Mouse (Mus musculus) ES-E14 (cell line): ENCODE results near the gene Ube2d3. TPM values are rescaled to one million over a fixed set of nuclear protein-coding genes. Genes with fewer than 3 reads are reported as not detected.
A peak's percentile ranks its signal among the peaks of the same experiment; 100 is the strongest.

Experiments
- DNase-seq: peaks from one replicate; pipeline ENCODE4 v3.0.0-alpha.2; 2013; ENCODE audit warnings: low read depth, low spot score
- H3K27ac ChIP-seq: 2 replicates; pipeline ENCODE4 v1.5.1; 2012; ENCODE audit warnings: low read depth, mild to moderate bottlenecking, low read length, moderate library complexity, mixed read lengths; ENCODE audit not compliant: poor library complexity, insufficient read depth, severe bottlenecking
- H3K36me3 ChIP-seq: 2 replicates; pipeline ENCODE4 v1.6.1; 2012; ENCODE audit warnings: mild to moderate bottlenecking, low read length, moderate library complexity, mixed read lengths; ENCODE audit not compliant: control insufficient read depth, poor library complexity, insufficient read depth, severe bottlenecking
- H3K4me1 ChIP-seq, 2 experiments: fragments of 150-350 bp in 1 of 2; sonication (generic) in 1 of 2; 2 replicates each; pipeline ENCODE4 v1.6.1; 2012; ENCODE audit warnings: low read length in 2 of 2, mild to moderate bottlenecking in 1 of 2, mixed read lengths in 1 of 2; ENCODE audit not compliant: control insufficient read depth in 2 of 2, insufficient read depth in 2 of 2, poor library complexity in 1 of 2
- H3K4me3 ChIP-seq, 2 experiments: fragments of 150-350 bp in 1 of 2; sonication (generic) in 1 of 2; 2 replicates each; pipeline ENCODE4 v1.5.1; 2012; ENCODE audit warnings: low read length in 2 of 2, low read depth in 1 of 2, mild to moderate bottlenecking in 1 of 2, mixed read lengths in 1 of 2; ENCODE audit not compliant: insufficient read depth in 1 of 2, poor library complexity in 1 of 2, severe bottlenecking in 1 of 2
- H3K9ac ChIP-seq: 2 replicates; pipeline ENCODE4 v1.6.1; 2012; ENCODE audit warnings: low read depth, mild to moderate bottlenecking, low read length, mixed read lengths; ENCODE audit not compliant: poor library complexity, insufficient read depth, severe bottlenecking
- H3K9me3 ChIP-seq: fragments of 150-350 bp; sonication (generic); 2 replicates; pipeline ENCODE4 v1.6.1; 2012; ENCODE audit warnings: low read depth, mild to moderate bottlenecking, low read length; ENCODE audit not compliant: control insufficient read depth, insufficient read depth
- CHD2 ChIP-seq: IDR thresholded peaks from 2 replicates; pipeline ENCODE4 v1.6.1; 2014; ENCODE audit warnings: mild to moderate bottlenecking, low read depth, low read length, inconsistent platforms
- HCFC1 ChIP-seq: IDR thresholded peaks from 2 replicates; pipeline ENCODE4 v1.6.1; 2012; ENCODE audit warnings: low read length, inconsistent platforms, borderline replicate concordance; ENCODE audit not compliant: insufficient read depth
- MAFK ChIP-seq: IDR thresholded peaks from 2 replicates; pipeline ENCODE4 v1.6.1; 2014; ENCODE audit warnings: mild to moderate bottlenecking, low read depth, low read length, inconsistent platforms; ENCODE audit not compliant: insufficient read depth
- ZC3H11A ChIP-seq: IDR thresholded peaks from 2 replicates; pipeline ENCODE4 v1.6.1; 2012; ENCODE audit warnings: low read depth, mild to moderate bottlenecking, inconsistent platforms, low read length, borderline replicate concordance
- ZNF384 ChIP-seq: IDR thresholded peaks from 2 replicates; pipeline ENCODE4 v1.6.1; 2012; ENCODE audit warnings: low read depth, low read length, inconsistent platforms
- in situ Hi-C, 2 experiments: fragments of 600-800 bp; cut with MboI; formaldehyde crosslinking; loops; one replicate each; pipeline ENCODE4 v1.15.1; 2025; ENCODE audit warnings: low sequenced_read_pairs in 2 of 2, inconsistent platforms in 1 of 2; ENCODE audit not compliant: unreplicated experiment in 2 of 2
- total RNA-seq: library from RNA; depleted of rRNA; stranded (reverse); fragments of 300-350 nt; gene quantifications from 2 replicates; pipeline ENCODE4 v1.2.3, GENCODE M21; 2012; rRNA removed

The Ube2d3 gene
- total RNA-seq, result 298 and 321 TPM in 2 replicates

DNA sequence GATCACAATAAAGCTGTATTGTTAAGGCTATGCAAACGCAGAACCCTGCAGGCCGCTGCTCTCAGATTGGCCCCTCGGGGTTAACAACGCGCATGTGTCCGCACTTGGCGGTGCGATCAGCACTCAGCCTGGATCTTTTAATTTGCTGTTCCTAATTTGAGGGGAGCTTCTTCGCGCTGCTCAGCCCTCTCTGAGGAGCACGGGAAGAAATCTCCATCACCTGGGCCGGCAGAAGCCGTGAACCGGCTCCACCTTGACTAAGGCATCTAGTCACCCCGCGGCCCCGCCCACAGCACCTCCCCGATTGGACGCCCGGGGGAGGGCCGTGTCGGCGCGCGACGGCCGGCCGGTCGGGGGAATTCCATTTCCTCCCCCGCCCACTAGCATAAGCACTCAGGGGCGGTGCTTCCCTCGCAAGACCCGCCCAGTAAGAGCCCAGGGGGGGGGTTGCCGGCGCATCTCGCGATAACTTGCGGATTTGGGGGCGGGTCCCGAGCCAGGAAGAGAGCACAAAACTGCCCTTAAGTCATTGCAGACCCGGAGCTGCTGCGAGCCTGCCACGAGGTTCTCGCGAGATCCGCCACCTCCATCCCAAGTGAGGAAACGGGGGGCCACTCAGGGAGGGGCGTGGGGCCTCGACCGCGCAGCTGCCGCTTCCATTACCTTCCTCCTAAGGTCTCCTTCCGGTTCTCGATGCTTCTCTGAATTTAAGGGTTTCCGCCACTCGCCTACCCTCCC lies at the start of gene Ube2d3:
Gene Ube2d3 (plus strand): TSS at position 392 of the 738 bp plus-strand sequence.
- Histone ChIP-seq H3K9me3 (no peaks in the 10 kb centered on the region), H3K9ac (peak within 1 kb of the TSS; percentile 97), H3K27ac (peak within 1 kb of the TSS; percentile 97), H3K4me3 (peak within 1 kb of the TSS; percentile 93 to 96), H3K4me1 (peaks cover 0 to 12% of the 10 kb centered on the region in 2 experiments; a peak in 2 of 4 replicates), H3K36me3 (peaks cover 2% of the 10 kb centered on the region; the same call in 1 of the 2 replicates)
- peak; percentile 96 for DNase-seq
- TF ChIP-seq ZNF384 (no peak), MAFK (0 out of 2 replicates have a peak, but pooled peaks have one; percentile 17), HCFC1 (peak; percentile 38; the same call in 1 of the 2 replicates), ZC3H11A (no peak), CHD2 (peak; percentile 100)
- in situ Hi-C loops, result no loop called here

- Histone ChIP-seq H3K36me3 (peaks cover 2% of the 10 kb centered on the region; the same call in 1 of the 2 replicates), H3K9me3 (no peaks in the 10 kb centered on the region), H3K4me1 (peaks cover 0 to 3% of the 10 kb centered on the region in 2 experiments; a peak in 1 of 4 replicates), H3K27ac (no peak overlapping the region), H3K4me3 (no peak overlapping the region), H3K9ac (no peak overlapping the region)
- TF ChIP-seq HCFC1, result no peak
- TF ChIP-seq CHD2, result no peak
- TF ChIP-seq MAFK, result no peak
- no peak for TF ChIP-seq ZC3H11A
- no peak for TF ChIP-seq ZNF384
- DNase-seq, result no peak
- in situ Hi-C loops, result no loop called here
Observed at GRCm38 (mm10) chr3:135393186-135393585, 44.8 kb upstream of the Ube2d3 start.

DNA sequence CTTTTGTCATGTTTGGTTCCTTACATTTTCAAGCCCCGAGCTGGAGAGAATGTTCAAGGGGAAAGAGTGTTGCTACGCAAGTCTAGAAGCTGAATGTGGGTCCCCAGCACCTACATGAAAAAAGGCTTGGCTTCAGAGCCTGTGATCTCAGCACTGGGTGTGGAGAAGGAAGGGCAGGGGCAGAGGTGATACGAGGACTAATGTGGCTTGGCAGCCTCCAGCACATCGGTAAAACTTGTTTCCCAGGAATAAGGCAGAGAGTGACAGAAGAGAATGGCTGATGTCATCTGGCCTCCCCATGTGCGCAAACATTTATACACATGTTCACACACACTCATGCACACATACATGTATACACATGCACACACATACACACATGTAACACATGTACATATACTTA lies 42.9 kb upstream of the Ube2d3 start:
- no peak overlapping the region for H3K4me3 ChIP-seq
- no peak overlapping the region for H3K27ac ChIP-seq
- no peak for DNase-seq
- in situ Hi-C loops, result no loop called here
- TF ChIP-seq MAFK (no peak), ZC3H11A (no peak), HCFC1 (no peak), ZNF384 (no peak), CHD2 (no peak)
- H3K36me3 ChIP-seq, result peaks cover 2% of the 10 kb centered on the region; the same call in 1 of the 2 replicates
- no peak overlapping the region for H3K9ac ChIP-seq
- H3K9me3 ChIP-seq, result no peaks in the 10 kb centered on the region
- peaks cover 0 to 3% of the 10 kb centered on the region in 2 experiments; a peak in 1 of 4 replicates for H3K4me1 ChIP-seq

- TF ChIP-seq ZNF384 (no peak), ZC3H11A (no peak), CHD2 (no peak), HCFC1 (no peak), MAFK (no peak)
- no peak for DNase-seq
- Histone ChIP-seq H3K9me3 (no peaks in the 10 kb centered on the region), H3K27ac (no peak overlapping the region), H3K9ac (no peak overlapping the region), H3K36me3 (peaks cover 2% of the 10 kb centered on the region; the same call in 1 of the 2 replicates), H3K4me3 (no peak overlapping the region), H3K4me1 (peaks cover 0 to 3% of the 10 kb centered on the region in 2 experiments; a peak in 1 of 4 replicates)
- in situ Hi-C loops, result no loop called here
Observed at GRCm38 (mm10) chr3:135396081-135396480, 41.9 kb upstream of the Ube2d3 start.
